Mouse (Mus musculus): ENCODE measurements at regions not wholly inside any gene's neighbourhood (a gene's known extent, or its start where the extent isn't known, plus 50 kb on each side); places are given as distances from the start of the nearest gene placed in this dataset.

DNA sequence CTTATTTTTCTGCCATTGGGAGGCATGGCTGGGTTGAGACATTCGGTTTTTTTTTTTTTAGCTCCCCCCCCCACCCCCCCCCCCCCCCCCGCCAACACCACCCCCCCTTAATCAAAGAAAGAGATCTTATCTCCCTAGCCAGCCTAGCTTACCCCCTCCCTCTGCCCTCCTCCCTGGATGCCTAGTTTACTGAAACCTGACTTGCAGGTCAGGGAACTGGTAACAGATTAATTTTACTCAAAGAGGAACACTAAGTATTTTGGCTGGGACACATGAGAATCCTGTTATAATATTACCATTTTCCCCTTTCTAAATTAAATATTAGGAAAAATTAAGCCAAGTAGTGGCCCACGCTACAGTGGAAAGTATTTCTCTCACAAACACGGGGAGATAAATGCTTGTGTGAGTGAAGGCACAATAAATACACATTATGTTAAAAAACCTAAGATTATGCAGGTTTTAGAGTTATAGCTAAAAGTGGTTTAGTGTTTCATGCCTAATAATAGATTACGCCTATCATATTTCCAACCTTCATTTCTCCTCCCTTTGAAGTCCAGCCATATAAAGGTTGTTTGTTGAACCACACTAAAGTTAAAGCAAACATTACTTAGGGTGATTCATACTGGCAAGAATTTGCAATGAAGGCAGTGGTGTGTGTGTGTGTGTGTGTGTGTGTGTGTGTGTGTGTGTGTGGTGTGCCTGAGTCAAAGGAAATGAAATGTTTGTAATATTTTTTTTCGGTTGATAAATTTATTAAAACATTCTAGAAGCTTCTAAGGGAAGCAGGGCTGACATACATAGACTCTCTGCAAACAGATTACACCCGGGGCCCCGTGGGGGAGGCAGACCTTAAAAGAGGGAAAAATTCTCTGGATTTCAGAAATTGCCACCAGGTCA is 76.0 kb upstream of the Arid5b start:
- ATAC-seq (ENCODE audit: low FRiP score, low read depth): no peak
- Histone ChIP-seq H3K27ac (replicated peaks) (no peak overlapping the region; the same call in 1 of the 2 replicates), H3K4me3 (no peak overlapping the region), H3K4me2 (replicated peaks) (no peak overlapping the region), H3K36me3 (no peaks in the 10 kb centered on the region), H3K9me3 (no peaks in the 10 kb centered on the region), H3K27me3 (no peaks in the 10 kb centered on the region), H3K9ac (replicated peaks) (no peak overlapping the region), H3K4me1 (peaks cover 20% of the 10 kb centered on the region)
- 44% methylated on average over 6 of the region's 8 CpGs for WGBS

GRCm38 (mm10) chr10:68353692-68354232 is 75.2 kb upstream of the Arid5b start:
- no peak for ATAC-seq (ENCODE audit: low FRiP score, low read depth)
- Histone ChIP-seq H3K4me2 (replicated peaks) (no peak overlapping the region), H3K27me3 (no peaks in the 10 kb centered on the region), H3K27ac (replicated peaks) (no peak overlapping the region), H3K4me3 (no peak overlapping the region), H3K36me3 (no peaks in the 10 kb centered on the region), H3K9ac (replicated peaks) (no peak overlapping the region), H3K9me3 (no peaks in the 10 kb centered on the region), H3K4me1 (peaks cover 20% of the 10 kb centered on the region)
- WGBS: 71% methylated on average over 18 of the region's 18 CpGs

GRCm38 (mm10) chr10:68351841-68352555 is 73.5 kb upstream of the Arid5b start:
- 73% methylated on average over 8 of the region's 8 CpGs for WGBS
- Histone ChIP-seq H3K4me2 (replicated peaks) (no peak overlapping the region), H3K9me3 (no peaks in the 10 kb centered on the region), H3K4me3 (no peak overlapping the region), H3K4me1 (peaks cover 20% of the 10 kb centered on the region), H3K27me3 (no peaks in the 10 kb centered on the region), H3K27ac (replicated peaks) (no peak overlapping the region), H3K9ac (replicated peaks) (no peak overlapping the region), H3K36me3 (no peaks in the 10 kb centered on the region)
- ATAC-seq (ENCODE audit: low FRiP score, low read depth): no peak

DNA sequence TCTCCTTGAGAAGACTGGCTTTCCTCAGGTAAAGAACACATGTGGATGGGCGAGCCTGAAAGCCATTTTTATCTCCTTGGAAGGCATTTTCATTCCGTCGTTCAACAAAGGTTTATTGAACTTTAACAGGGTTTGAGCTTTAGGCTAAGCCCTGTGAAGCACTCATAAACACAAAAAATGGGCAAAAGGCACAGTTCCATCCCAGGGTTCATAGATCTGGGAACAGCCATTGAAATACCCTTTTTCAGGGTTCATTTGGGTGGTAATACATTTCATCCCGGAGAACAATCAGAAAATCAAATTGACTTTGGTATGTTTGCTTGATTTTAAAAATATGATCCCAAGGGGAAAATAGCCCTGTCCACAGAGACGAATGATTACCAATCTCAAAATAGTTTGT is 72.9 kb upstream of the Arid5b start:
- 79% methylated on average over 5 of the region's 5 CpGs for WGBS

GRCm38 (mm10) chr10:68350798-68351197 is 72.3 kb upstream of the Arid5b start:
- H3K36me3 ChIP-seq: no peaks in the 10 kb centered on the region
- no peak overlapping the region for H3K9ac ChIP-seq (replicated peaks)
- no peak overlapping the region for H3K4me2 ChIP-seq (replicated peaks)
- ATAC-seq (ENCODE audit: low FRiP score, low read depth): no peak
- no peak overlapping the region for H3K27ac ChIP-seq (replicated peaks)
- H3K4me3 ChIP-seq: no peak overlapping the region
- 88% methylated on average over 12 of the region's 12 CpGs for WGBS
- no peaks in the 10 kb centered on the region for H3K27me3 ChIP-seq
- H3K9me3 ChIP-seq: no peaks in the 10 kb centered on the region
- peaks cover 16% of the 10 kb centered on the region for H3K4me1 ChIP-seq

More for the DNA sequence above, 72.9 kb upstream of the Arid5b start:
- H3K9ac ChIP-seq (replicated peaks): no peak overlapping the region
- no peak overlapping the region for H3K4me3 ChIP-seq
- no peak overlapping the region for H3K4me2 ChIP-seq (replicated peaks)
- no peaks in the 10 kb centered on the region for H3K27me3 ChIP-seq
- H3K4me1 ChIP-seq: peaks cover 20% of the 10 kb centered on the region
- no peak overlapping the region for H3K27ac ChIP-seq (replicated peaks)
- no peaks in the 10 kb centered on the region for H3K9me3 ChIP-seq
- H3K36me3 ChIP-seq: no peaks in the 10 kb centered on the region
- ATAC-seq (ENCODE audit: low FRiP score, low read depth): no peak

DNA sequence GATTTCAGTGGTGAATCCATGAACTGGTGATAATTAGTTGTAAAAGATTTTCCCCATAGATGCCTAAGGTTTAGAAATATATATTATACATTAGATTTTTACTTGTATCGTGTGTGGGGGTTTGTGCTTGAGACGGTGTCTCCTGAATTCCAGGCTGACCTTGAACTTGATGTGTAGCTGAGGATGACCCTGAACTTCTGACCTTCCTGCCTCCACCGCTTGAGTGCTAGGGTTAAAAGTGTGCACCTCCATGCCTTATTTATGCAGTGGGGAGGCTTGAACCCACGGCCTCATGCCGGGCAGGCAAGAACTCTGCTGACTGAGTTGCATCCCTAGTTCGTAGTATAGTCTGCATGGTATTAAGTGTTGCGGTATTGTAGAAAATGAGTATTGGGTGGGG is 69.3 kb upstream of the Arid5b start:
- Histone ChIP-seq H3K36me3 (no peaks in the 10 kb centered on the region), H3K9ac (replicated peaks) (no peak overlapping the region), H3K9me3 (peaks cover 7% of the 10 kb centered on the region; the same call in 1 of the 2 replicates), H3K27ac (replicated peaks) (no peak overlapping the region), H3K4me1 (0 out of 2 replicates have a peak, but pooled peaks cover 2% of the 10 kb centered on the region), H3K27me3 (no peaks in the 10 kb centered on the region), H3K4me2 (replicated peaks) (no peak overlapping the region), H3K4me3 (no peak overlapping the region)
- no peak for ATAC-seq (ENCODE audit: low FRiP score, low read depth)
- WGBS: 95% methylated on average over 7 of the region's 7 CpGs

GRCm38 (mm10) chr10:68344991-68345720 is 66.6 kb upstream of the Arid5b start:
- 91% methylated on average over 18 of the region's 18 CpGs for WGBS
- Histone ChIP-seq H3K36me3 (no peaks in the 10 kb centered on the region), H3K27ac (replicated peaks) (no peak overlapping the region), H3K4me1 (no peaks in the 10 kb centered on the region), H3K9me3 (peaks cover 17% of the 10 kb centered on the region), H3K27me3 (no peaks in the 10 kb centered on the region), H3K9ac (replicated peaks) (no peak overlapping the region), H3K4me2 (replicated peaks) (no peak overlapping the region), H3K4me3 (no peak overlapping the region)
- no peak for ATAC-seq (ENCODE audit: low FRiP score, low read depth)

DNA sequence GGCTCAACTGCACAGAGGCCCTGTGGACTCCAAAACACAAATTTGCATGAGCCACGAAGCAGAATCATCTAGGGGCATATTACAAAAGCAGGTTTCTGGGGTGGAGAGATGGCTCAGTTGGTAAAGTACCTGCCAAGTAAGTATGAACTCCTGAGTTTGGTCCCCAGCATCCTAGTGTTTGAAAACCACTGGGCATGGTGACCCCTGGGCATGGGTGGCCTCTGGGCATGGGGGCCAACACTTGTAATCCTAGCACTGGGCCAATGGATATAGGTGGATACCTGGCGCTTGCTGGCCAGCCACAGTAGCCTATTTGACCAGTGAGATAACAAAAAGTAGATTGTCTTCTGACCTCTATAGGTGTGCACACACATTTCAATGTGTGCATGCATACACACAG is 65.7 kb upstream of the Arid5b start:
- no peak overlapping the region for H3K4me2 ChIP-seq (replicated peaks)
- H3K4me1 ChIP-seq: no peaks in the 10 kb centered on the region
- no peak for ATAC-seq (ENCODE audit: low FRiP score, low read depth)
- no peaks in the 10 kb centered on the region for H3K27me3 ChIP-seq
- H3K9me3 ChIP-seq: peaks cover 17% of the 10 kb centered on the region
- H3K36me3 ChIP-seq: no peaks in the 10 kb centered on the region
- no peak overlapping the region for H3K4me3 ChIP-seq
- H3K27ac ChIP-seq (replicated peaks): no peak overlapping the region
- no peak overlapping the region for H3K9ac ChIP-seq (replicated peaks)
- 92% methylated on average over 2 of the region's 2 CpGs for whole genome bisulfite sequencing

DNA sequence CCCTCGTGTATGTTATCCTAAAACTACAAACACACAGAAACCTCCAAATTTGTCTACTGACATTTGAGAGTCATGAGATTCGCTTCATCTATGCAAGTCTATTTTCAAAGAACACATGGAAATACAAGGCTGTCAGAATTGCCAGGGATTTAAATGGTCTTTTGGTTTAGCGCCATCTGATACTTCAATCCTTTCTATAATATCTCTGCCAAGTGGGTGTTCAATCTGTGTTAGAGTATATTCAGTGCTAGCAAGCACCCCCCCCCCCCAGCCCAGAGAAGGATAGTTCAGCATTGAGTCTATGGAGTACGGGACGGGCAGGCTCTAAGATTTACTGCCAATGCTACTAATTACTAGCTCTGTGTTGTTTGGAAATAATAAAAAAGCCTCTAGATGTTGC is 55.5 kb upstream of the Arid5b start:
- WGBS: 90% methylated on average over 5 of the region's 5 CpGs
- H3K4me3 ChIP-seq: no peak overlapping the region
- H3K9me3 ChIP-seq: no peaks in the 10 kb centered on the region
- no peaks in the 10 kb centered on the region for H3K27me3 ChIP-seq
- H3K4me2 ChIP-seq (replicated peaks): no peak overlapping the region
- H3K36me3 ChIP-seq: no peaks in the 10 kb centered on the region
- no peaks in the 10 kb centered on the region for H3K4me1 ChIP-seq
- H3K27ac ChIP-seq (replicated peaks): no peak overlapping the region
- no peak overlapping the region for H3K9ac ChIP-seq (replicated peaks)
- no peak for ATAC-seq (ENCODE audit: low FRiP score, low read depth)
